Mouse (Mus musculus) Patski (cell line): ENCODE data around the gene Slc25a27. TPM values are rescaled to one million over a fixed set of nuclear protein-coding genes. Genes with fewer than 3 reads are reported as not detected.

Experiments used
- ATAC-seq: fragments of 100-300 bp; one replicate; pipeline ENCODE4 v1.8.0; 2021
- CTCF ChIA-PET: fragments of 350-600 bp; sonication (Branson Sonifier 250); formaldehyde crosslinking; loops from one replicate; lab custom pipeline; 2022; ENCODE audit warnings: inconsistent platforms; lab: Charles Lee
- POLR2A ChIA-PET: fragments of 350-600 bp; sonication (Branson Sonifier 250); formaldehyde crosslinking; loops from one replicate; lab custom pipeline; 2022; ENCODE audit warnings: antibody characterized with exemption, inconsistent platforms; lab: Charles Lee
- DNase-seq: peaks from one replicate; pipeline ENCODE4 v3.0.0-alpha.2; 2011; ENCODE audit warnings: low read depth, low spot score
- H3K27me3 ChIP-seq: fragments of 371-371 bp; one replicate; pipeline ENCODE4 v1.5.1; 2021
- CTCF ChIP-seq: fragments of 100-300 bp; IDR thresholded peaks from one replicate; pipeline ENCODE4 v1.5.1; 2021
- in situ Hi-C: fragments of 300-500 bp; cut with MboI; formaldehyde crosslinking; loops from 3 replicates; pipeline ENCODE4 v1.11.1; 2018; ENCODE audit warnings: low pct_unique_long_range_greater_than_20kb, mixed read lengths
- polyA plus RNA-seq: library from polyadenylated mRNA; unstranded; gene quantifications from one replicate; pipeline ENCODE4 v1.2.3, GENCODE M21; 2021

The Slc25a27 gene
- polyA plus RNA-seq, 1 experiment from 2014 or later, result 5.1 TPM

DNA sequence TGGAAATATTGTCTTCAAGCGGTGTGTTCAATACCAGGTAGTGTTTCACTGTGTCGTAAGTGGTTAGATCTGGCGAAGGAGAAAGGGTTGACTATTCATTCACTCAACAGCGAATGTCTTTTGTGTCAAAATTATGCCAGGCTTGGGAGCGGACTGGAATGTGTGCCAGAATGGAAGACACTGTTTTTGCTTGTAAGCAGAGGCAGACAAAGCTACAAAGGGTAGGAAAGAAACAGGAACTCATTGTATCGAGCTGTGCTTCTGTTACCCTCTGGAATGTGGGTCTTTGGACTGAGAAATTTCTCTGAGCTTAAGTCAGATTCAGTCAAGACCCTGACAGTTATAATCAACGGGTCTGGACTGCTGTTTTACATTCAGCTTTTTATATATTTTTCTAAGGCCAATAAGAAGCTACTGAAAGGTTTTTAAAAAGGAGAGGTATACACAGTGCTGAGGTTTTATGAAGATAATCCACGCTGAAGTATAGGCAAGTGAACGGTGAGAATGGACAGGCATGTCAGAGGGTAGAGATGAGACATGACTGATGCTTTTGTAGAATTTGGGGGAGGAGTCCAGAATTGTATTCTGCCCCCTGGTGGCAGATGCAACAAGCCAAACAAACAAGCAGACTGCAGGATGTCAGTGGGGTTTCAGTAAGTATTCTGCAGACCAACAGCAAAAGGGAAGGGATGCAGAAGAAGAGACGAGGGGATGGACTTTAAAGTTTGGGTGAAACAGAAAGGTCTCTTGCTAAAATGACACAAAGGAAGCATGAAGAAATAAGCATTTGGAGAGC lies 17.2 kb downstream of the Slc25a27 start:
- ChIA-PET POLR2A (no interaction called here), CTCF (interaction anchor here (1.1 to 1.3 kb wide), 2 partner anchors 9 to 11 kb away, joined by 3 read pairs; no protein-coding TSS in a partner anchor)
- no peaks in the 10 kb centered on the region for H3K27me3 ChIP-seq
- in situ Hi-C loops, result no loop called here
- TF ChIP-seq CTCF, result peak; percentile 57
- ATAC-seq (no peak), DNase-seq (no peak)

DNA sequence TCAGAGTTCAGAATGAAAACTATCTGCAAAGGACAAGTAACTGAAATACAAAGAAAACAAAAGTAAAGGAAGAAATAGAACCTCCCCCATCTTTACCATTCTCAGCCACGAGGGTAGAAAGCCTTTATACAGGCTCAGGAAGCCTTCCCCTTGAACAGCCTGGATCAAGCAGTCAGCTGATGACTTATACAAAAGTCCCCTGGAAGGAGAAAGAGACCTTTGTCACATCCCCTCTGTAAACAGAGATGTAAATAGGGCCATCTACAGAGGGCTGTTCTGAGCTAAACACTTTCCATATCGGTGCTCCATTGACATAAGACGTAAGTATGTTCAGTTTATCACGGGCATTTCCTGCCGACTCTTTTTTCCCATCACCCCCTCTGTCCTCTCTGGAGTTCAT lies 20.1 kb downstream of the Slc25a27 start:
- in situ Hi-C loops, result no loop called here
- H3K27me3 ChIP-seq, result no peaks in the 10 kb centered on the region
- DNase-seq (no peak), ATAC-seq (no peak)
- no peak for TF ChIP-seq CTCF
- POLR2A ChIA-PET, result no interaction called here
- CTCF ChIA-PET, result interaction anchor here (0.8 kb wide), 1 partner anchor 26 kb away, joined by 3 read pairs; no protein-coding TSS in a partner anchor

DNA sequence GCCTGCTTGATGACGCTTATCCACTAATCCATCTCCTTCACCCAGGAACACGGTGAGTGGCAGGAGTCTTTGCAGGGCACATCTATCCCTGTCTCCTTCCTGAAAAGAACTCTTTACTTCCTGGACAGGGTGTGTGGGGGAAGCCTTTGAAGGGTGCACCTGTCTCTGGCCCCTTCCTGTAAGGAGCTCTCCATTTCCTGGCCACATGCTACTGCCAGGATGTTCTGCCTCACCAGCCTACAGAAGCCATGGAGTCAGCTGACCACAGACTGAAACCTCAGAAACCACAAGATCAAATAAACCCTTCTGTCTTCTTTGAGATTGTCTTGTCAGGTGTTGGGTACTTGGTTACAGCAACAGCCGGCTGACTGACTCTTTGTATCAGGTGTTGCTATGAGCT lies 21.9 kb downstream of the Slc25a27 start:
- no peak for TF ChIP-seq CTCF
- no peaks in the 10 kb centered on the region for H3K27me3 ChIP-seq
- in situ Hi-C loops, result no loop called here
- ChIA-PET CTCF (no interaction called here), POLR2A (no interaction called here)
- ATAC-seq, result no peak
- DNase-seq, result no peak

DNA sequence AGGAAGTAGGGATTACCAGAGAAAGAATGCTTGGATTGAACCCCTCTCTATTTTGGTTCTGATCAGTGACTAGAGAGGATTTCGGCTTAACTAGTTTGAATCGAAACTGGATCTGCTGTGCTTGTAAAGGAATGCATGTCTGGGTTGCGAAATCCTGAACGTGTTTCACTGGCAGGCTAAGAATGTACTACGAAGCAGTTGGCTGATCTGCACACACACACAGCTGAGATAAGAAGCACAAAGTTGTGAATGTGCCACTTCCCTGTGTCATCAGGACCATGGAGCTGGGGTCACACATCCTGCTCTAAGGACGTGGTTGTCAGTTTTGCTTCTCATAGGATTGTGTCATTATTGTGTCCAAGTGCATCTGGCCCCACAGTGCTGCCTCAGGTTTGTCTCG lies 22.6 kb downstream of the Slc25a27 start:
- in situ Hi-C loops, result no loop called here
- ChIA-PET CTCF (no interaction called here), POLR2A (no interaction called here)
- DNase-seq (no peak), ATAC-seq (peak; percentile 39)
- TF ChIP-seq CTCF, result no peak
- H3K27me3 ChIP-seq, result no peaks in the 10 kb centered on the region

DNA sequence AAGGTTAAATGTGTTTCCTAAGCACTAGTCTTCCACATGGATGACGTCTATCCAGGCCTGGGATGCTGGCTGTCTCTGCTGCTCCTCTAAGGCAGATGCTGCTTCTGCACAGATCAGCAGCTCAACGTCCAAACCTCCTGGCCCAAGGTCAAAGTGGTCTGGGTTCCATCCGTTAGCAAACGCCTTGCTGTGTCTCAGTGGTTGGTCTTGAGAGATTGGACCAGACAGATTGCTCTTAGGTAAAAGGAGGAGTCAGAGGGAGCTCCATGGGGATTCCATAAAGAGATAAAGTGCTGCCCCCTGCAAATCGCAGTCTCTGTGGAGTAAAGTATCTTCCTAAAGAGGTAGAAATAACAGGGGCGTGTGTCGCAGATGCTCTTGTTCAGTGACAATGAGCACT lies 23.8 kb downstream of the Slc25a27 start:
- in situ Hi-C loops, result no loop called here
- ATAC-seq, result no peak
- POLR2A ChIA-PET, result no interaction called here

GRCm38 (mm10) chr17:43640825-43641224 lies 26.2 kb downstream of the Slc25a27 start:
- H3K27me3 ChIP-seq, result no peaks in the 10 kb centered on the region
- ChIA-PET POLR2A (no interaction called here), CTCF (interaction anchor here (0.9 kb wide), 1 partner anchor 11 kb away, joined by 3 read pairs; no protein-coding TSS in a partner anchor)
- DNase-seq (no peak), ATAC-seq (no peak)
- TF ChIP-seq CTCF, result peak; percentile 33
- in situ Hi-C loops, result no loop called here

More for the DNA sequence above, 23.8 kb downstream of the Slc25a27 start:
- no peaks in the 10 kb centered on the region for H3K27me3 ChIP-seq
- no peak for TF ChIP-seq CTCF
- CTCF ChIA-PET, result no interaction called here
- DNase-seq, result no peak

DNA sequence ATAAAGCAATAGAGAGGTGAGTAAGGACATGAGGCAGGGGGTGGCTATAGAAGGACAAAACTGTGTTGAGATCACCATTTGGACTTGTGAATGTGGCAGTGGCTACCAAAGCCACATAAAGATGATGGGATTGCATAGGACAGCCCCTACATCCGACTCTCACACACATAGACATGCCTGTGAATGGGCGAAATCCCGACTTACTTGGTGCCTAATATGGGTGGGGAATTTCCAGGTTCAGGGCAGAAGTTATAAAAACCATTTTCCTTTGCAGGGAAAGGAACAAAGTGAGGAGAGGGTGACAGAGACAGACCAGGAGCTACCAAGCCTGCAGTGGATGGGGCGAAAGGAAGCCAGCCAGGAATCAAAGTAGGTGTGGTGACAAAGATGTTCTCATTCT lies 29.9 kb downstream of the Slc25a27 start:
- DNase-seq (no peak), ATAC-seq (no peak)
- no peaks in the 10 kb centered on the region for H3K27me3 ChIP-seq
- in situ Hi-C loops, result no loop called here
- ChIA-PET POLR2A (no interaction called here), CTCF (no interaction called here)
- no peak for TF ChIP-seq CTCF

DNA sequence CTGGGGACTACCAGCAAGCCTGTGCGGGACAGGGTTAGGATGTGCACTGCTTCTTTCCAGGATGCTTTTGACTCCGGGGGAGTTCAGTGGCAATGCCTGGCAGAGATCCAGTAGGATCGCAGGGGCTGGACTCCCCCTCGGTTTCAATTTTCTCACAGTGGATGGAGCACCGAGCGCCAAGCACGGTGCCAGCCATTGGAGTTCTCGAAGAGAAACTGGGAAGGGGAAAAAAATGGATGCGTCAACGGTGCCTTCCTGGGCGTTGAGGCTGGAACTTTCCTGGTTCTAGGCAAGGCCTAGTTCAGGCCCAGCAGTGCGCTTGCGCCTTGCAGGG lies 36.6 kb downstream of the Slc25a27 start:
- no peak for ATAC-seq
- no peaks in the 10 kb centered on the region for H3K27me3 ChIP-seq
- CTCF ChIA-PET, result no interaction called here
- POLR2A ChIA-PET, result no interaction called here
- no peak for DNase-seq
- no peak for TF ChIP-seq CTCF
- in situ Hi-C loops, result no loop called here

- in situ Hi-C loops, result no loop called here
- no peaks in the 10 kb centered on the region for H3K27me3 ChIP-seq
- ChIA-PET POLR2A (no interaction called here), CTCF (no interaction called here)
- DNase-seq (no peak), ATAC-seq (no peak)
- TF ChIP-seq CTCF, result no peak
Measured at GRCm38 (mm10) chr17:43629496-43630426, 37.3 kb downstream of the Slc25a27 start, which contains the start of gene Tdrd6. TSS of gene Tdrd6 (minus strand) at chr17:43630299.

- no peak for TF ChIP-seq CTCF
- ATAC-seq (no peak), DNase-seq (no peak)
- H3K27me3 ChIP-seq, result no peaks in the 10 kb centered on the region
- ChIA-PET CTCF (no interaction called here), POLR2A (no interaction called here)
- in situ Hi-C loops, result no loop called here
Measured at GRCm38 (mm10) chr17:43629026-43629495, 38.0 kb downstream of the Slc25a27 start.
